Mouse (Mus musculus) right cerebral cortex, postnatal 10 days (tissue): ENCODE results near the gene Trnau1ap.

ENCODE experiments used
- DNase-seq, 2 experiments: peaks; one replicate each; pipeline ENCODE4 v3.0.0; 2021; ENCODE audit warnings: low spot score in 2 of 2

Gene Trnau1ap

GRCm38 (mm10) chr4:132329115-132329834 lies at the start of gene Trnau1ap:
Trnau1ap (minus strand) TSS chr4:132329538.
- peak; percentile 88 to 90 for DNase-seq

GRCm38 (mm10) chr4:132373820-132374219 lies 44.5 kb upstream of the Trnau1ap start:
- DNase-seq: no peak

- no peak for DNase-seq
These were observed 40.8 kb upstream of the Trnau1ap start for GRCm38 (mm10) chr4:132369953-132370750.

GRCm38 (mm10) chr4:132367480-132368201 lies 38.3 kb upstream of the Trnau1ap start:
- no peak for DNase-seq

GRCm38 (mm10) chr4:132365450-132366060 lies 36.2 kb upstream of the Trnau1ap start:
- no peak for DNase-seq

- no peak for DNase-seq
These were observed 34.1 kb upstream of the Trnau1ap start for GRCm38 (mm10) chr4:132363487-132363886.

- no peak for DNase-seq
These were observed 30.2 kb upstream of the Trnau1ap start for GRCm38 (mm10) chr4:132359510-132359909.

GRCm38 (mm10) chr4:132356170-132356569 lies 26.8 kb upstream of the Trnau1ap start:
- DNase-seq: no peak

GRCm38 (mm10) chr4:132355403-132355802 lies 26.1 kb upstream of the Trnau1ap start:
- DNase-seq: no peak

- peak in 1 of 2 experiments; percentile 40 for DNase-seq
These were observed 25.2 kb upstream of the Trnau1ap start for GRCm38 (mm10) chr4:132354571-132354970.

- peak; percentile 94 to 95 for DNase-seq
These were observed 24.1 kb upstream of the Trnau1ap start, which contains the start of gene Rcc1 for GRCm38 (mm10) chr4:132353481-132353885. Rcc1 (minus strand) TSS chr4:132353605.

- DNase-seq: no peak
These were observed 23.4 kb upstream of the Trnau1ap start for GRCm38 (mm10) chr4:132352739-132353138.

- no peak for DNase-seq
These were observed 22.1 kb upstream of the Trnau1ap start for GRCm38 (mm10) chr4:132351401-132351800.

- no peak for DNase-seq
These were observed 21.5 kb upstream of the Trnau1ap start for GRCm38 (mm10) chr4:132350854-132351253.

- DNase-seq: no peak
These were observed 20.9 kb upstream of the Trnau1ap start for GRCm38 (mm10) chr4:132350123-132350740.

- no peak for DNase-seq
These were observed 20.3 kb upstream of the Trnau1ap start for GRCm38 (mm10) chr4:132349495-132350122.

GRCm38 (mm10) chr4:132346661-132347060 lies 17.3 kb upstream of the Trnau1ap start:
- DNase-seq: no peak

- no peak for DNase-seq
These were observed 16.9 kb upstream of the Trnau1ap start for GRCm38 (mm10) chr4:132346261-132346660.

GRCm38 (mm10) chr4:132345843-132346212 lies 16.5 kb upstream of the Trnau1ap start:
- no peak for DNase-seq

GRCm38 (mm10) chr4:132345135-132345842 lies 16.0 kb upstream of the Trnau1ap start:
- DNase-seq: peak; percentile 93 to 95
